Mouse (Mus musculus) embryonic facial prominence, embryonic 14.5 days (tissue): Measurements from ENCODE around the gene Wdr18. TPM values are rescaled to one million over a fixed set of nuclear protein-coding genes. Genes with fewer than 3 reads are reported as not detected.

ENCODE experiments used
- ATAC-seq: fragments of 200-750 bp; cut with Nextera tagmentation; 2 replicates; pipeline ENCODE4 v1.8.0; 2017; ENCODE audit warnings: low read depth, moderate number of reproducible peaks, moderate TSS enrichment
- DNase-seq: peaks from one replicate; pipeline ENCODE4 v3.0.0-alpha.2; 2015; ENCODE audit warnings: low spot score
- H3K27ac ChIP-seq: fragments of 300-500 bp; sonication (generic); replicated peaks from 2 replicates; pipeline ENCODE4 v1.5.1; 2014; ENCODE audit warnings: low read depth, mild to moderate bottlenecking, low read length, moderate library complexity
- H3K27me3 ChIP-seq: fragments of 300-500 bp; sonication (generic); replicated peaks from 2 replicates; pipeline ENCODE4 v1.6.1; 2014; ENCODE audit warnings: low read length; ENCODE audit not compliant: control insufficient read depth, insufficient read depth
- H3K36me3 ChIP-seq: fragments of 300-500 bp; sonication (generic); 2 replicates; pipeline ENCODE4 v1.6.1; 2014; ENCODE audit warnings: low read length, mixed read lengths; ENCODE audit not compliant: control insufficient read depth, insufficient read depth
- H3K4me1 ChIP-seq: fragments of 300-500 bp; sonication (generic); 2 replicates; pipeline ENCODE4 v1.6.1; 2014; ENCODE audit warnings: antibody characterized with exemption, low read length; ENCODE audit not compliant: control insufficient read depth, insufficient read depth
- H3K4me2 ChIP-seq: fragments of 300-500 bp; sonication (generic); 2 replicates; pipeline ENCODE4 v1.6.1; 2014; ENCODE audit warnings: low read depth, mild to moderate bottlenecking, low read length, moderate library complexity, mixed read lengths
- H3K4me3 ChIP-seq: fragments of 300-500 bp; sonication (generic); 2 replicates; pipeline ENCODE4 v1.5.1; 2014; ENCODE audit warnings: low read depth, mild to moderate bottlenecking, low read length
- H3K9ac ChIP-seq: fragments of 300-500 bp; sonication (generic); 2 replicates; pipeline ENCODE4 v1.6.1; 2014; ENCODE audit warnings: low read depth, mild to moderate bottlenecking, low read length, moderate library complexity, mixed read lengths
- H3K9me3 ChIP-seq: fragments of 300-500 bp; sonication (generic); 2 replicates; pipeline ENCODE4 v1.6.1; 2016; ENCODE audit warnings: low read length; ENCODE audit not compliant: control insufficient read depth
- WGBS: fragments of 180-500 bp; shearing (Covaris S2); extraction: QIAGEN DNeasy Blood & Tissue Kit; methylation state at CpG from one replicate; pipeline ENCODE4 v1.1.7; 2014; 5-methylcytosine and 5-hydroxymethylcytosine counted together
- polyA plus RNA-seq: library from polyadenylated mRNA; unstranded; fragments of >200 nt; fragmentation: Nextera tagmentation; extraction: Ambion mirVana; gene quantifications from 2 replicates; pipeline ENCODE4 v1.2.1, GENCODE M21; 2014

Wdr18 gene
- polyA plus RNA-seq, 1 experiment from 2014 or later = 97.4 TPM

DNA sequence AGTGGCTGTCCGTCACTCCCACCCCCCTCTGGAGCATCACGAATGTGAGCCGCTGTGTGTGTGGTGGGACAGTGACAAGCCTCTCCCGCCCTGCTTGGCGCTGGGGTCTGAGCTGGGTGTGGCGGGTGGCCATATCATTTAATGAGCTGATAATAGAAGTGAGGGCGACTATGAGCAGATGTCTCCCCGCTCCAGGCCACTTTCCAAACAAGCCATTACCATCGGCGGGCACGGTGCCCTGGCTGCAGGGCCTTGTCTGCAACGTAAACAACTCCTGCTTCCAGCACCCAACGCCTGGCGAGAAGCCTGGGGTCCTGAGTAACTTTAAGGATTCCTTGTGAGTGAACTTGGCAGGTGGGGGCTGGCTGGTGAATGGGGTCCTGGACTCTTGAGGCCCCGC is 37.9 kb downstream of the Wdr18 start:
- Histone ChIP-seq H3K27me3 (peaks cover 7% of the 10 kb centered on the region), H3K27ac (no peak overlapping the region)
- WGBS = 6% methylated on average over 14 of the region's 15 CpGs

DNA sequence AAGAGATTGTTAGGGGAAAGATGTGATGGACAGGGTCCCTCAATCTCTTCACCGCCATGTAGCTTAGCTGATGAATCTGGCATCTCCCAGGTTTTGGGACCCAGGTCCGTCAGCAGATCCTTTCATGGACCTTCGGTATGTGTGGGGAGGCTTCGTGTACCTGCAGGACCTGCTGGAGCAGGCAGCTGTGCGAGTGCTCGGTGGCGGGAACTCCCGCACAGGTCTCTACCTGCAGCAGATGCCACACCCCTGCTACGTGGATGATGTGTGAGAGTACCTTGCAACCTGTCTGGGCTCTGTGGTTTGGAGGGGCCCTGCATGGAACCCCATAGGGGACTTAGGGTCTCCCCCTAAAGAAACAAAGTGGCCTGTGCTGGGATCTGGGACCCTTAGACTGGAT is 42.0 kb downstream of the Wdr18 start:
- 83% methylated on average over 7 of the region's 9 CpGs for WGBS
- H3K27me3 ChIP-seq = peaks cover 10% of the 10 kb centered on the region
- no peak overlapping the region for H3K9ac ChIP-seq
- peaks cover 22% of the 10 kb centered on the region; the same call in 1 of the 2 replicates for H3K4me1 ChIP-seq
- ATAC-seq (no peak; the same call in 1 of the 2 replicates), DNase-seq (peak; percentile 70)
- no peak overlapping the region for H3K27ac ChIP-seq
- no peak overlapping the region for H3K4me3 ChIP-seq
- H3K9me3 ChIP-seq = no peaks in the 10 kb centered on the region
- H3K4me2 ChIP-seq = no peak overlapping the region
- no peaks in the 10 kb centered on the region for H3K36me3 ChIP-seq

More for the DNA sequence above, 37.9 kb downstream of the Wdr18 start:
- H3K9me3 ChIP-seq = no peaks in the 10 kb centered on the region
- H3K4me2 ChIP-seq = peak overlapping the region; percentile 92
- peaks cover 11% of the 10 kb centered on the region; the same call in 1 of the 2 replicates for H3K4me1 ChIP-seq
- H3K9ac ChIP-seq = no peak overlapping the region
- DNase-seq = no peak
- no peak for ATAC-seq
- peaks cover 27% of the 10 kb centered on the region for H3K36me3 ChIP-seq
- H3K4me3 ChIP-seq = peak overlapping the region; percentile 51

DNA sequence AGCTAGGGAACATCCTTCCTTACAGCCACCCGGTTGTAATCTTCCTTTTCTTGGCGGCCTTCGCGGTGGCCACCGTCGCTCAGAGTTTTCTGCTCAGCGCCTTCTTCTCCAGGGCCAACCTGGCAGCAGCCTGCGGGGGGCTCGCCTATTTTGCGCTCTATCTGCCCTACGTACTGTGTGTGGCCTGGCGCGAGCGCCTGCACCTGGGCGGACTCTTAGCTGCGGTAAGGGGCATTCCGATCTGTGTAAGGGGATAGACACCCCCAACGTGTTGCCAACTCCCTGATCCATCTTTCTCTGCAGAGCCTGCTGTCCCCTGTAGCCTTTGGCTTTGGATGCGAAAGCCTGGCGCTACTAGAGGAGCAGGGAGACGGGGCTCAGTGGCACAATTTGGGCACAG is 42.9 kb downstream of the Wdr18 start:
- no peak overlapping the region; the same call in none of the 2 replicates for H3K9ac ChIP-seq
- WGBS = 20% methylated on average over 21 of the region's 21 CpGs
- H3K27me3 ChIP-seq = peaks cover 10% of the 10 kb centered on the region

DNA sequence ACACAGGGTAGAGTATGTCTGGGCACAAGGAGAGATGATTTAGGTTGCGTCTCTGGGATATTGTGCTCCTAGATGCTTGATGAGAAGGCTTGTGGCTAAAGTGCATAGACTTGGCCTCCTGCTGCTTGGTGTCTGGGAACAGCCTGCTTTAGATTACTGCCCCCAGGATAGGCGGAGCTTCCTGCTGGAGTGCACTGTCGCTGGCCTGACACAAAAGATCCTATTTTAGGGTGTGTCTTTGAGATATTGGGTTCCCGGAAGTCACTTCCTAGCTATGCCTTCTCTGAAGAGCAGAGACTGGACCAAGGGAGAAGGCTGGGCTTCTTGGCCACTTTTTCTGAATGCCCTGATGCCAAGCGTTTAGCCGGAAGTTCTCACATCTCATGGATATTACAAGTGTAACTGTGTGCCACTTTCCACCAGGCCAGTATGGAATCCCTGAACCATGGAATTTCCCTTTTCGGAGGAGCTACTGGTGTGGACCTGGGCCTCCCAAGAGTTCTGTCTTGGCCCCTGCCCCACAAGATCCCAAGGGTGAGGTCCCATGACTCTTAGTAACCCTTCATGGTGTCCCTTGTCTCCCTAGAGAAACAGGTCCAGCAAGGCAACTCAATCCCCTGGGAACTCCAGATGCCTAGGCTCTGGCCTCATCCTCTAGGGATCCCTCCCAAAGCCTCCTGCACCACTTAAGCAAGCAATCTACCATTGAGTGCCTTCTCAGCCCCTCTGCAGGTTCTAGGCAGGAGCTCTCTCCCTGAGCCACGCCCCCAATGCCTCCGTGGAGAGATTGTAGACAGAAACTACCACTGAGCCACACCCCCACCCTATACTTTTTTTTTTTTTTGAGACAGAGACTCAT is 43.7 kb downstream of the Wdr18 start:
- peaks cover 16% of the 10 kb centered on the region; the same call in 1 of the 2 replicates for H3K4me1 ChIP-seq
- no peaks in the 10 kb centered on the region for H3K36me3 ChIP-seq
- H3K27ac ChIP-seq = 0 out of 2 replicates have a peak overlapping the region, but pooled peaks have one; percentile 4
- H3K27me3 ChIP-seq = peaks cover 10% of the 10 kb centered on the region
- DNase-seq (no peak), ATAC-seq (no peak)
- 50% methylated on average over 9 of the region's 9 CpGs for WGBS
- H3K9ac ChIP-seq = no peak overlapping the region; the same call in 1 of the 2 replicates
- H3K4me3 ChIP-seq = no peak overlapping the region
- H3K4me2 ChIP-seq = no peak overlapping the region
- no peaks in the 10 kb centered on the region for H3K9me3 ChIP-seq

More for the DNA sequence above, 42.9 kb downstream of the Wdr18 start:
- H3K4me3 ChIP-seq = no peak overlapping the region
- no peak for DNase-seq
- H3K4me1 ChIP-seq = peaks cover 17% of the 10 kb centered on the region; the same call in 1 of the 2 replicates
- no peak overlapping the region for H3K4me2 ChIP-seq
- no peak for ATAC-seq
- 0 out of 2 replicates have a peak overlapping the region, but pooled peaks have one; percentile 4 for H3K27ac ChIP-seq
- H3K9me3 ChIP-seq = no peaks in the 10 kb centered on the region
- no peaks in the 10 kb centered on the region for H3K36me3 ChIP-seq

DNA sequence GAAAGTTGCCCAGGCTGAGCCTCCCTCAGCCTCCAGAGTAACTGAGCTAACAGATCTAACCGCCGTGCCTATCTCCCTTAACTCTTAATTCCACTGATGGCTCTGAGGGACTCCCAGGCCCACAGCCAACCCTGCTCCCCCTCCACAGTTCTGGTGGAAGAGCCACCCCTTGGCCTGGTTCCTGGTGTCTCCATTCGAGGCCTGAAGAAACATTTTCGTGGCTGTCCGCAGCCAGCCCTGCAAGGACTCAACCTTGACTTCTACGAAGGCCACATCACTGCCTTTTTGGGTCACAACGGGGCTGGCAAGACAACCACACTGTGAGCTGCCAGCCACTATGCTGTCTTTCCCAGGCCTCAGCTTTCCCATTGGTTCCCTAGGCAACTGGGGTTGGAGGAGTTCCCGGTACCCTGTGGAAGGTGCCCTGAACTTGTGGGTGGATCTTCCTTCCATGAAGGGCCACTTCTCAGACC is 44.3 kb downstream of the Wdr18 start:
- Histone ChIP-seq H3K4me2 (no peak overlapping the region), H3K36me3 (no peaks in the 10 kb centered on the region), H3K4me1 (peaks cover 16% of the 10 kb centered on the region; the same call in 1 of the 2 replicates), H3K9ac (no peak overlapping the region), H3K9me3 (no peaks in the 10 kb centered on the region), H3K4me3 (no peak overlapping the region), H3K27me3 (peaks cover 10% of the 10 kb centered on the region), H3K27ac (no peak overlapping the region)
- WGBS = 87% methylated on average over 8 of the region's 8 CpGs
- ATAC-seq = no peak
- no peak for DNase-seq

DNA sequence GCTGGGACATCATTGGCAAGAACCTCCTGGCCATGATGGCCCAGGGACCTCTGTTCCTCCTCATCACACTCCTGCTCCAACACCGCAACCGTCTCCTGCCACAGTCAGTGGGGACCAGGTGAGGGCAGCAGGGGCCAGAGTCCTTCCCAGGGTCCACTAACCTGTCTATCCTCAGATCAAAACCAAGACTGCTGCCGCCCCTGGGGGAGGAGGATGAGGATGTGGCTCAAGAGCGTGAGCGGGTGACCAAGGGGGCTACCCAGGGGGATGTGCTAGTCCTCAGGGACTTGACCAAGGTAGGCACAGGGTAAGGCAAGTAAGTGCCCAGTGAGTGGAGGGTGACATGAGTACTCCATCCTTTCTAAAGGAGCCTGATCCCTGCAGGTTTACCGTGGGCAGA is 51.8 kb downstream of the Wdr18 start:
- Histone ChIP-seq H3K9me3 (peaks cover 16% of the 10 kb centered on the region), H3K27ac (no peak overlapping the region), H3K4me1 (no peaks in the 10 kb centered on the region), H3K36me3 (peaks cover 21% of the 10 kb centered on the region; the same call in 1 of the 2 replicates), H3K4me3 (no peak overlapping the region), H3K4me2 (no peak overlapping the region), H3K27me3 (peaks cover 44% of the 10 kb centered on the region), H3K9ac (no peak overlapping the region)
- ATAC-seq (no peak), DNase-seq (no peak)
- WGBS = 87% methylated on average over 6 of the region's 6 CpGs

DNA sequence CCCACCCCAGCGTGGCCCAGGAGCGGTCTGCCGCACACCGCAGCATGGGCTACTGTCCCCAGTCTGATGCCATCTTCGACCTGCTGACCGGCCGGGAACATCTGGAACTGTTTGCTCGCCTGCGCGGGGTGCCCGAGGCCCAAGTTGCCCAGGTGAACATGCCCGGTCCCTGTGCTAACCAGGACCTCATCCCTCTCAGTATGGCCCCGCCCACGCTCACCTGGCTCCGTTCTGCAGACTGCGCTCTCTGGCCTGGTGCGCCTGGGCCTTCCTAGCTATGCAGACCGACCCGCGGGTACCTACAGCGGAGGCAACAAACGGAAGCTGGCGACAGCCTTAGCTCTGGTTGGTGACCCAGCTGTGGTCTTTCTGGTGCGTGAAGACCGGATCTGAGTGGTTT is 53.7 kb downstream of the Wdr18 start:
- DNase-seq = no peak
- 0 out of 2 replicates have a peak overlapping the region, but pooled peaks have one; percentile 25 for H3K9ac ChIP-seq
- H3K27me3 ChIP-seq = peaks cover 44% of the 10 kb centered on the region
- peaks cover 21% of the 10 kb centered on the region; the same call in 1 of the 2 replicates for H3K36me3 ChIP-seq
- no peak overlapping the region for H3K4me3 ChIP-seq
- ATAC-seq = no peak
- H3K27ac ChIP-seq = no peak overlapping the region
- H3K9me3 ChIP-seq = peaks cover 16% of the 10 kb centered on the region
- 26% methylated on average over 25 of the region's 25 CpGs for WGBS
- no peaks in the 10 kb centered on the region for H3K4me1 ChIP-seq
- H3K4me2 ChIP-seq = no peak overlapping the region

DNA sequence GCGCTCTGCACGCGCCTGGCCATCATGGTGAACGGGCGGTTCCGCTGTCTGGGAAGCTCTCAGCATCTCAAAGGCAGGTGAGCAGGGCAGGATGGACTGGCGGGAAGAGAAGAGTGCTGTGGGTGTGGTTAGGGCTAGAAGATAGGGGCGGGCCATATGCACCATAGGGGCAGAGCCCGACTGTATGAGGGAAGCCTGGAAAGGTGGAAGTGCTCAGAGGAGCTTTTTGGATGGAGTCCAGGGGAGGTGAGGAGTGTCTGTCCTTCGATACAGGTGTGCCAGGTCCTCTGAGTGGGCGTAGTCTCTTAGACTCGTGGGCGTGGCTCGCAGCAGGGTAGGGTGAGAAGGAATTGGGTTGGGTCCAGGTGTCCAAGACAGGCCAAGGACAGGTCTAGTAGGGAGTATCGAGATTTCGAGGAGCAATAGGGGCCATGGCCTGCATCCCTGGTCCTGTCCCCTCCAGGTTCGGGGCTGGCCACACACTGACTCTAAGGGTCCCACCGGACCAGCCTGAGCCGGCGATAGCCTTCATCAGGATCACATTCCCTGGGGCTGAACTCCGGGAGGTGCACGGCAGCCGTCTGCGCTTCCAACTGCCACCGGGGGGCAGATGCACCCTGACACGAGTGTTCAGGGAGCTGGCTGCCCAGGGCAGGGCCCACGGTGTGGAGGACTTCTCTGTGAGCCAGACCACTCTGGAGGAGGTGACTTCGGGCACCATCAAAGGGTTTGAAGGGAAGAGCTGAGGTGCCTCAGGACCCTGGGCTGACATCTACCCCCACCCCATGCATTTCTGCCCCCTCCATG is 54.7 kb downstream of the Wdr18 start:
- peaks cover 44% of the 10 kb centered on the region for H3K27me3 ChIP-seq
- H3K4me1 ChIP-seq = 0 out of 2 replicates have a peak, but pooled peaks cover 7% of the 10 kb centered on the region
- peaks cover 17% of the 10 kb centered on the region; the same call in 1 of the 2 replicates for H3K36me3 ChIP-seq
- H3K4me3 ChIP-seq = no peak overlapping the region
- H3K4me2 ChIP-seq = no peak overlapping the region
- peaks cover 16% of the 10 kb centered on the region for H3K9me3 ChIP-seq
- no peak overlapping the region for H3K27ac ChIP-seq
- ATAC-seq (no peak; the same call in 1 of the 2 replicates), DNase-seq (no peak)
- WGBS = 24% methylated on average over 26 of the region's 28 CpGs
- no peak overlapping the region for H3K9ac ChIP-seq
